Mouse (Mus musculus): Measurements from ENCODE around the gene Rnft2. TPM values are rescaled to one million over a fixed set of nuclear protein-coding genes. Genes with fewer than 3 reads are reported as not detected.

The Rnft2 gene
- polyA plus RNA-seq, 1 experiment from 2014 or later: 9.7 TPM

DNA sequence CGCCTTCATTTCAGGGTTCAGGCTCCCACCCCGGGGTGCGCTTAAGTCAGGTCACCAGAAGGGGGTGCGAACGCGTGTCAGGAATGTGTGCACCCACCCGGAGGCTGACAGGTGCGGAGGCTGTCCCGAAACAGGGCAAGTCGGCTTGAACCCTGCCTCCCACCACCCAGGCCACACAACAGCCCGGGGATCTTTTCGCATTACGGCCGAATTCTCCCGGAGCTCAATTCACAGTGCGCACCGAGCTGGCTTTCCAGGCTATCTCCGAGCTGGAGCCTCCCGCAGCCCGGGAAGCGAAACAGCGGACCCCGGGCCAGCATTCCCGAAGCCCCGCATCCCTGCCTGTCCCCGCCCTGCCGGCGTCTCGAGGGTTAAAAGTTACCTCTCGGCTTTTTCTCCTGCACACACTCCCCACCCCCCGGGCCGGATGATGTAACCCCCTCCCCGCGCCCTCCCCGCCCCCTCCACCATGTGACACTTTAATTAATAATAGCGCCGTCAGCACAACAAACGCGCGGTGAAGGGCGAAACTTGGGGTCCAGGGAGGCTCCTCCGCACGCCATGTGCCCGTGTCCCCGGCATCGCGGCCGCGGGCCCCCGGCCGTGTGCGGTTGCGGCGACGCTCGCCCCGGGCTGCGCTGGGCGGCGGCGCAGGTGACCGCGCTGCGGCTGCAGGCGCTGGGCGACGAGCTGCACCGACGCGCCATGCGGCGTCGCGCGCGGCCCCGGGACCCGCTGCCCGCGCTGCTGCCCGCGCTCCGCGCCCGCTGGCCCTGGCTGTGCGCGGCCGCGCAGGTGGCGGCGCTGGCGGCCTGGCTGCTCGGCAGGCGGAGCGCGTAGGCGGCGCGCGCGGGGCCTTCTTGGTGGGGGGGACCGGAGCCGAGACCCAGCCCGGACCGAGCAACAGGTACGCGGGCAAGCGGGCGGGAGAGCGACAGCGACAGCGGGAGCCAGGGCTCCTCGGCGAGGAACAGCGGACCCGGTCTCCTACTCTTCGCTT is 75.4 kb downstream of the Rnft2 start:
- H3K4me2 ChIP-seq: peak overlapping the region; percentile 94
- H3K4me3 ChIP-seq: peak overlapping the region; percentile 55
- H3K4me1 ChIP-seq (replicated peaks): peaks cover 42% of the 10 kb centered on the region
- no peaks in the 10 kb centered on the region for H3K9me3 ChIP-seq
- no peaks in the 10 kb centered on the region for H3K36me3 ChIP-seq
- ATAC-seq (ENCODE audit: low read depth): peak; percentile 54
- H3K27ac ChIP-seq (replicated peaks): 0 out of 2 replicates have a peak overlapping the region, but pooled peaks have one; percentile 9
- under 1% methylated on average over 98 of the region's 117 CpGs for WGBS
- H3K27me3 ChIP-seq: peaks cover 90% of the 10 kb centered on the region
- peak overlapping the region; percentile 72 for H3K9ac ChIP-seq

DNA sequence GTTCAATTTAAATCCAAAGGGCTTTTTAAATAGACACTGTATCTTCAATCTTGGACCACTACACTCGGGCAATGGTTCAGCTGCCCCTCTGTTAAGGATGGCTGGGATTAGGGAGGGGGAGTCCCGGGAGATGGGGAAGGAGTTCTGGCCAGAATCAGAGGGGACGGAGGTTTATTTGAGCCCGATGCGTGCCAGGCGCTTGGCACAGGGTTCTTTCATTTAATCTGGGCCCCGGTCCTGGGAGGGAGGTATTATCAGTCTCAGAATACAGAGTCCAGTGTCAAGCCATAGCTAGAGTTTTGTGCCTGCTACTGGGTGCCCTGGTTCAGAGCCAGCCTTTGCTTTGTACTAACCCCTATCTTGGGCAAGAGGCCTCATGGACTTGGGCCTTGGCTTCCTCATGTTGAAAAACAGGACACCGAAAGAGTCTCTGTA is 77.3 kb downstream of the Rnft2 start:
- no peaks in the 10 kb centered on the region for H3K36me3 ChIP-seq
- peaks cover 87% of the 10 kb centered on the region for H3K27me3 ChIP-seq
- H3K4me3 ChIP-seq: no peak overlapping the region
- H3K4me1 ChIP-seq (replicated peaks): peaks cover 36% of the 10 kb centered on the region
- H3K9ac ChIP-seq: no peak overlapping the region
- WGBS: 52% methylated on average over 8 of the region's 8 CpGs
- no peak overlapping the region for H3K27ac ChIP-seq (replicated peaks)
- H3K4me2 ChIP-seq: no peak overlapping the region
- ATAC-seq (ENCODE audit: low read depth): no peak
- no peaks in the 10 kb centered on the region for H3K9me3 ChIP-seq

DNA sequence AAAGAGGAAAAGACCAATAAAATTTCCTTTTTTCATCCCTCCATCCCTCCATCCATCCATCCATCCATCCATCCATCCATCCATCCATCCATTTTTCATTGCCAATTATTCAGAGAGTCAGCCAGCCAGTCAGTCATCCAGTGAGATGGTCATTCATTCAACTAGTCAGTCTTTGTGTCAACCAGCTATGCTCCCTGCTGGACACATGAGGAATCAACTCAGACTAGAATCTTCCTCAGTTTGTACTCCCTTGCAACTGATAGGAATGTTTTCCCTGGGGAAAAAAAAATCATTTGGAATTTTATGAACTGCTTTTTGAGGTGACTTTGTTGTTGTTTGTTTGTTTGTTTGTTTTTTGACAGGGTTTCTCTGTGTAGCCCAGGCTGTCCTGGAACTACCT is 79.5 kb downstream of the Rnft2 start:
- Histone ChIP-seq H3K9me3 (no peaks in the 10 kb centered on the region), H3K9ac (no peak overlapping the region), H3K4me1 (replicated peaks) (peaks cover 19% of the 10 kb centered on the region), H3K4me2 (no peak overlapping the region), H3K27ac (replicated peaks) (no peak overlapping the region), H3K27me3 (peaks cover 86% of the 10 kb centered on the region), H3K36me3 (no peaks in the 10 kb centered on the region), H3K4me3 (no peak overlapping the region)
- ATAC-seq (ENCODE audit: low read depth): no peak

DNA sequence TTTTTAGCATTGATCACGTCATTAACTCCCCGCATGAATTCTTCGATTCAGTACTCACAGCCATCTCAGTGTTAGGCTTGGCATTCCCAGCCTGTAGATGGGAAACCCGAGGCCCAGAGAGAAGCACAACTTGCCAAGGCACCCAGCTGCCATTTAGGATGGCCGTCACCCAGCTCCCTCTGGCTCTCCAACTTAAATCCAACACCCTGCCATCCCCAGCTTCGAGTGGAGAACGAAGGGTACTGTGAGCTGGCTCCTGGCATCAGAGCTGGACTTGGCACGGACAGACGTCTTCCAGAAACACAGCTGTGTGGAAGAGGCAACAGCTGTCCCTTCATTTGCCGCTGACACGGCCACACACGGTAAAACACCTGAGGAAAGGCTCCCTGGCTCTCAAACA is 80.3 kb downstream of the Rnft2 start, which contains the start of gene Hrk:
Gene Hrk, plus strand, starts transcription at position 68 of the 400 bp plus-strand sequence.
- H3K27me3 ChIP-seq: peaks cover 81% of the 10 kb centered on the region
- WGBS: 65% methylated on average over 12 of the region's 12 CpGs
- ATAC-seq (ENCODE audit: low read depth): no peak

DNA sequence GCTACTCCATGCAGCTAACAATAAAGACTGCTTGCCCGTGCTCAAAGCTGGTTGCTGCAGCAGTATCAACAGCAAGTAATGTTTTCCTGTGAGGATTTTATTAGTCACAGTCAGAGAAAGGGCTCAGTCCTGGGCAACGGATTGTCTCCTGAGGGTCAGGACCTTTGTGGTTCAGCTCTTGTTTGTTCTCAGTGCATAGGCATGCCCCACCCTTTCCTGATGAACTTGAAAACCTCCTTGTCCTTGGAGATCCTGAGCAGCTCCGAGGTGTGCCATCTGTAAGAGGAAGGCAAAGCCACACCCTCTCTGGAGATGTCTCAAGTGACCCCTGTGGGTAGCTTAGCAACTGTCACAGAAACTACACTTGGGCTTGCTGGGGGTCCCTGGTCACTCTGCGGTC is 84.2 kb downstream of the Rnft2 start:
- H3K4me1 ChIP-seq (replicated peaks): no peaks in the 10 kb centered on the region; the same call in 1 of the 2 replicates
- peaks cover 59% of the 10 kb centered on the region for H3K27me3 ChIP-seq
- no peak overlapping the region for H3K27ac ChIP-seq (replicated peaks)
- H3K4me2 ChIP-seq: no peak overlapping the region
- no peaks in the 10 kb centered on the region for H3K9me3 ChIP-seq
- no peaks in the 10 kb centered on the region for H3K36me3 ChIP-seq
- H3K4me3 ChIP-seq: no peak overlapping the region
- ATAC-seq (ENCODE audit: low read depth): no peak
- WGBS: 45% methylated on average over 4 of the region's 4 CpGs
- no peak overlapping the region for H3K9ac ChIP-seq

More for the DNA sequence above, 80.3 kb downstream of the Rnft2 start, which contains the start of gene Hrk:
- Histone ChIP-seq H3K36me3 (no peaks in the 10 kb centered on the region), H3K9me3 (no peaks in the 10 kb centered on the region), H3K4me1 (replicated peaks) (peaks cover 14% of the 10 kb centered on the region), H3K27ac (replicated peaks) (no peak within 1 kb of the TSS), H3K4me3 (no peak within 1 kb of the TSS), H3K4me2 (no peak within 1 kb of the TSS), H3K9ac (no peak within 1 kb of the TSS)

DNA sequence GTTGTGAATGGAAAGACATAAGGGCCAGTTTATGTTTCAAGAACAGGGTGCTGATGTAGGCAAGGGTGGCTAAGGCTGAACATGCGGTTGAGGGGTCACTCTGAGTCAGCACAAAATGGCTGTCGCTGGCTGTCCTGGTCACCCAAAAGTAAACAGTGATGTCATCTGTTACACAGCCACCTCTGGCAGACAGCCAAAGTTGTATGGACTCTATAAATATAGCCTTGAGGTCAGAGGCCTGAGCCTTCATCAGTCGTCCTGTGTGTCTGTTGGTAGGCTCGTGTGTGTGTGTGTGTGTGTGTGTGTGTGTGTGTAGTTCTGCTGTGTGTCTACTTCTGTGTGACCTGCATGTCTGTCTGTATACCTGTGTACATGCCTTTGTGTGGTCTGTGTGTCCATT is 87.9 kb downstream of the Rnft2 start:
- peaks cover 5% of the 10 kb centered on the region; the same call in 1 of the 2 replicates for H3K36me3 ChIP-seq

DNA sequence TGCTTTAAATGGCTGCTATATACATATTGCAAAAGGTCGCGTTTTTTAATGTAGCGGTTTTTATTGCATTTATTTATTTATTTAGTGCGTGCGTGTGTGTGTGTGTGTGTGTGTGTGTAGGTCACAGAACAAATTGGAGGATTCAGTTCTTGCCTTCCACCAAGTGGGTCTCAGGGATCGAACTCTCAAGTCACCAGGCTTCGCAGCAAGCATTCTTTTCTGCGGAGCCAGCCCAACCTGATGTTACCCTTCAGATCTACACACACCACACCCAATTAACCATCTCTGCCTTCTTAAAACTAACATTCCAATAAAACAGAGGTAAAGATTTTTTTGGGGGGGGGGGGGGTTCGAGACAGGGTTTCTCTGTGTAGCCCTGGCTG is 89.4 kb downstream of the Rnft2 start:
- Histone ChIP-seq H3K27ac (replicated peaks) (no peak overlapping the region), H3K9ac (peak overlapping the region; percentile 95)
- 26% methylated on average over 9 of the region's 9 CpGs for WGBS

More for the DNA sequence above, 87.9 kb downstream of the Rnft2 start:
- Histone ChIP-seq H3K9me3 (no peaks in the 10 kb centered on the region), H3K4me2 (no peak overlapping the region), H3K27ac (replicated peaks) (no peak overlapping the region), H3K27me3 (peaks cover 25% of the 10 kb centered on the region), H3K9ac (no peak overlapping the region), H3K4me3 (no peak overlapping the region), H3K4me1 (replicated peaks) (peaks cover 29% of the 10 kb centered on the region)
- WGBS: 60% methylated on average over 4 of the region's 4 CpGs
- ATAC-seq (ENCODE audit: low read depth): no peak

DNA sequence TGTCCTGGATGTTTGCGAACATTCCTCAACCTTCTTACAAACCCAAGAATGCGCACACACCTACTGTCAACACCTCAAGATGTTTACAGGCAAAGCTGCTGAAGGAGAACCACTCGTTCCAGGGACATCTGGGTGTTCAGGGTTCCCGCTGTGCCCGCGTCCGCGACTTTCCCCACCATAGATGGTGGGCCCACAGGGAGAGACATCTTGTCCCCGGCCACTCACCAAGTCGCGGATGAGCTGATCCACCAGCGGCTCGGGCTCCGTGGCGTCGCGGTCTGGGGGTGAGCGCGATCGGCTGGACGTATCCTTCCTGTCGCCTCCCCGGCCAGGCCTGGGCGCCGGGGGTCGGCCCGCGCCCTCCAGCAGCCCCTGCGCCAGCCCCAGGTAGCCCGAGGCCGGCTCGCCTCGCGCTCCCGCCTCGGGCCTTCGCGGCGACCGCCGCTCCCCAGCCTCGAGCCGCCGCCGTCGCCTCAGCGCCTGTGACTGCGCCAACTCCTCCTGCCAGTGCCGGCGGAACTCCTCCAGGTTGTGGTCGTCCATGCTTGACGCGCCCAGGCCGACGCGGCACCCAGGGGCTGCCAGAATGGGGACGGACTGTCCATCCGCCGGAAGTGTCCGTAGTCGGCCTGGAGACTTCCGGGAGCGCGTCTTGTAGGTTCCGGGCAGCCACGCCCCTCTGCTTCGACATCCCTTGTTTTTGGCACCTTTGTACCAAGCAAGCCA is 89.9 kb downstream of the Rnft2 start, which contains the start of gene Fbxw8:
Gene Fbxw8, minus strand, starts transcription at position 626 of the 726 bp plus-strand sequence.
- Histone ChIP-seq H3K27ac (replicated peaks) (peak within 1 kb of the TSS; percentile 79), H3K4me3 (peak within 1 kb of the TSS; percentile 94), H3K4me1 (replicated peaks) (peaks cover 30% of the 10 kb centered on the region), H3K36me3 (peaks cover 16% of the 10 kb centered on the region; the same call in 1 of the 2 replicates), H3K9me3 (no peaks in the 10 kb centered on the region), H3K9ac (peak within 1 kb of the TSS; percentile 95), H3K27me3 (peaks cover 10% of the 10 kb centered on the region; the same call in 1 of the 2 replicates), H3K4me2 (peak within 1 kb of the TSS; percentile 79)
- peak; percentile 92 for ATAC-seq (ENCODE audit: low read depth)
- WGBS: under 1% methylated on average over 67 of the region's 67 CpGs

More for the DNA sequence above, 89.4 kb downstream of the Rnft2 start:
- ATAC-seq (ENCODE audit: low read depth): no peak
- Histone ChIP-seq H3K9me3 (no peaks in the 10 kb centered on the region), H3K27me3 (peaks cover 12% of the 10 kb centered on the region; the same call in 1 of the 2 replicates), H3K36me3 (peaks cover 16% of the 10 kb centered on the region; the same call in 1 of the 2 replicates), H3K4me3 (peak overlapping the region; percentile 94), H3K4me1 (replicated peaks) (peaks cover 30% of the 10 kb centered on the region), H3K4me2 (peak overlapping the region; percentile 79)

DNA sequence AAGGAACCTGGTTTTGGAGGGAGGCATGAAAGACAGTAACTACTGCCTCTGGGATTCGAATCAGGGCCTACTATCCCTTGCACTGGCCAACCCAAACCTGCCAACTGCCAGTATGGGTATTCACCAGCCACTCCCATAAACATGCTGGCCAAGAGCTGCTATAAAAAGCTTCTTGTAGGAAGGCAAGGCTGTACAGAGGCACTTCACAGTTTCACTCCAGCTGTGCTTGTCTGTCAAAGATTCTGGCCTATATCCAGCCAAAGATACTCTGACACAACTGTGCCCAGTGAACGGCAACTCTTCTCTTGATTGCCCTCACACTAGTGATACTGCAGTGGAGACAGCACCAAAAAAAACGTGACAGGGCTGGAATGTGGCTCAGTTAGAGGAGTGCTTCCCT is 95.2 kb downstream of the Rnft2 start:
- Histone ChIP-seq H3K27ac (replicated peaks) (no peak overlapping the region), H3K4me3 (no peak overlapping the region), H3K9me3 (no peaks in the 10 kb centered on the region), H3K4me2 (no peak overlapping the region), H3K27me3 (no peaks in the 10 kb centered on the region), H3K9ac (no peak overlapping the region), H3K36me3 (peaks cover 18% of the 10 kb centered on the region), H3K4me1 (replicated peaks) (peaks cover 72% of the 10 kb centered on the region)
- WGBS: 80% methylated on average over 3 of the region's 3 CpGs
- ATAC-seq (ENCODE audit: low read depth): no peak

DNA sequence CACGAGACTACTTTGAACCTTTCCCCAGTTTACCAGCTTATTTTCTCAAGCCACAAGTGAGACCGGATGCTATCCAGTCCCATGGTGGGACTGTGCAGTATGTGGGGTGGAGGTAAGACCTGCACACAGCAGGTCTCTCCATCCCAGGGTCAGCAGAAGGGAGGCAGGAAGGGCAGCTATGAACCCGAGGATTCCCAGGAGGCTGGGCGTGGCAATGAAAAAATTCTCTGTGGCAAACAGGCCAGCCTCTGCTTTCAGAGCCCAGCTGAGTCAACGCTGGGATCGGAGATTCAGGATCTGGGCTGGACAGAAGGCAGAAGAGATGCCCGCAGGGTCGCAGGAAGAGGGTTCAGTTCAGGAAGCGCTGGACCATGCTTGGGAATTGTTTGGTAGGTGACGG is 97.7 kb downstream of the Rnft2 start:
- no peaks in the 10 kb centered on the region for H3K9me3 ChIP-seq
- 77% methylated on average over 10 of the region's 10 CpGs for WGBS
- peaks cover 22% of the 10 kb centered on the region for H3K36me3 ChIP-seq
- ATAC-seq (ENCODE audit: low read depth): no peak
- H3K4me1 ChIP-seq (replicated peaks): peaks cover 65% of the 10 kb centered on the region
- peak overlapping the region; percentile 86 for H3K27ac ChIP-seq (replicated peaks)
- no peak overlapping the region for H3K4me2 ChIP-seq
- H3K9ac ChIP-seq: peak overlapping the region; percentile 45; the same call in 1 of the 2 replicates
- no peak overlapping the region for H3K4me3 ChIP-seq
- H3K27me3 ChIP-seq: no peaks in the 10 kb centered on the region

DNA sequence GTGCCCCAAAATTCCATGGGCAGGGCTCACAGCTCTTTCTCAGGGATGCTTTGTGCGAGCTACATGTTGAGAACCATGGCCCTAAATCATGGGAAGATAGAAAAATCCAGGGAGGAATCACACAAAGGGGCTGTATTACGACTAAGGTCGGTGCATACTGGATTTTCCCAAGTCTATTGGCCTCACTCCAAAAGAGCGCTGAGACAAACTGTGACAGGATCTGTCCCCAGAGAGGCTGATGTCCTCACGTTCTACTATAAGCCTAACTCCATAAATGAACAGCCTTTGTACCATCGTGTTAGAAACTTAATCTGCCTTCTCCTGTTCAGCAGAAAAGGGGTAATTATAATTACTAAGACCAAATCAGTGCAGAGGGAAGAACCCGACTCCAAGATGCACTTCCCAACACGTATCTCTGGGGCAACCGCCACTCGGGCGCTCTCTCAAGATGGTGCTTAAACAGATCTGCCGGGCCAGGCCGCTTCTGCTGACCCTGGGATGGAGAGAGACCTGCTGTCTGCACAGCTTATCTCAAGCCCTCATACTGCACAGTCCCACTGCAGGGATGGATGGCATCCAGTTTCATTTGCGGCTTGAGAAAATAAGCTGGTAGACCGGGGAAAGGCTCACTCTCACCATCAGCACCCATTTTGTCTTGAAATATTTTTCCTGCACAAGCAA is 98.8 kb downstream of the Rnft2 start:
- Histone ChIP-seq H3K4me1 (replicated peaks) (peaks cover 68% of the 10 kb centered on the region), H3K9ac (peak overlapping the region; percentile 50; the same call in 1 of the 2 replicates), H3K36me3 (peaks cover 24% of the 10 kb centered on the region), H3K4me3 (no peak overlapping the region), H3K27ac (replicated peaks) (peak overlapping the region; percentile 86), H3K27me3 (no peaks in the 10 kb centered on the region), H3K9me3 (no peaks in the 10 kb centered on the region), H3K4me2 (peak overlapping the region; percentile 21; the same call in 1 of the 2 replicates)
- WGBS: 59% methylated on average over 15 of the region's 15 CpGs
- no peak for ATAC-seq (ENCODE audit: low read depth)
